ENCODE assay signal across 24 mouse cellular contexts in the genomic region with DNA sequence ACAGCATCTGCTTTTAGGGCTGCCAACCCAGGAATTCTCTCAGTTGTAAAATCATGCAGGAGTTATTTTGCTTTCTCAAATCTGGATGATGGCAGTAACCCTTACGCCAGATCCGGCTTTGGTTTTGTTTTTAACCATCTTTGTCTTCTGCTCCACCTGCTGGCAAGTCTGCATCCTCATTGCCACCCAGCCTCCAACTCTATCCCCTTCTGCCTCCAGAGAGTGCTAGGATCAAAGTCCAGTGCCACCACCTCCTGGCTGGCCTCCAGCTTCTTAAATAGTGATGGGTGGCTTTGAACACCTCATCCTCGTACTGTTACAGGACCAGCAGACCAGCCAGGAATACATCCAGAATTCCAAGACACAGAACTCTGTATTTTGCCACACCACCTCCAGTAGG. TPM values are rescaled to one million over a fixed set of nuclear protein-coding genes. Genes with fewer than 3 reads are reported as not detected.
DNase-seq lines count a peak whose midpoint lies in the region; ATAC-seq and TF ChIP-seq lines count a peak whose summit lies in the region.
"Had no signal": no experiment of that assay in that cellular context is flagged by ENCODE, and none has a peak within 500 bp of the region (broad histone marks: within the 10 kb centered on the region; RNA-seq: fewer than 3 reads in every experiment).

No protein-coding gene starts in this region.

- 54% methylated on average over 3 of the region's 3 CpGs for WGBS in kidney, adult 2 months
- 80% methylated on average over 3 of the region's 3 CpGs for WGBS in kidney, embryonic 15.5 days
- WGBS in thymus, adult 2 months: 85% methylated on average over 3 of the region's 3 CpGs
- 84% methylated on average over 3 of the region's 3 CpGs for WGBS in forebrain, embryonic 11.5 days

- no peaks in the 10 kb centered on the region for H3K27me3 ChIP-seq in kidney, adult 2 months (replicated peaks; ENCODE audit: control insufficient read depth, insufficient read depth, low read length)
- no peaks in the 10 kb centered on the region for H3K27me3 ChIP-seq in kidney, embryonic 15.5 days
- no peaks in the 10 kb centered on the region for H3K27me3 ChIP-seq in thymus, adult 2 months (ENCODE audit: control insufficient read depth, insufficient read depth, low read length)
- no peaks in the 10 kb centered on the region for H3K27me3 ChIP-seq in forebrain, embryonic 11.5 days (ENCODE audit: control insufficient read depth, insufficient read depth, low read length)
- H3K27me3 ChIP-seq: forebrain, embryonic 15.5 days; hindbrain, embryonic 12.5 days; neural tube, embryonic 15.5 days had no signal

- no peaks in the 10 kb centered on the region for H3K9me3 ChIP-seq in kidney, embryonic 15.5 days (replicated peaks)
- H3K9me3 ChIP-seq in forebrain, embryonic 11.5 days (ENCODE audit: control insufficient read depth, low read length): no peaks in the 10 kb centered on the region
- H3K9me3 ChIP-seq: forebrain, embryonic 15.5 days; hindbrain, embryonic 12.5 days; limb, embryonic 10.5 days; midbrain, embryonic 10.5 days; neural tube, embryonic 15.5 days had no signal

- no peaks in the 10 kb centered on the region for H3K4me1 ChIP-seq in kidney, adult 2 months (ENCODE audit: control insufficient read depth, insufficient read depth, low read length)
- H3K4me1 ChIP-seq in kidney, embryonic 15.5 days: no peaks in the 10 kb centered on the region
- peaks cover 48% of the 10 kb centered on the region for H3K4me1 ChIP-seq in bone marrow macrophage, adult 2 months (ENCODE audit: control insufficient read depth, insufficient read depth, low read length)
- 0 out of 2 replicates have a peak, but pooled peaks cover 3% of the 10 kb centered on the region for H3K4me1 ChIP-seq in thymus, adult 2 months (replicated peaks; ENCODE audit: control insufficient read depth, insufficient read depth, low read length)
- no peaks in the 10 kb centered on the region for H3K4me1 ChIP-seq in forebrain, embryonic 11.5 days (replicated peaks; ENCODE audit: control insufficient read depth, insufficient read depth, low read length)
- H3K4me1 ChIP-seq: forebrain, embryonic 15.5 days; hindbrain, embryonic 12.5 days; limb, embryonic 10.5 days; midbrain, embryonic 10.5 days; neural tube, embryonic 15.5 days had no signal

- H3K36me3 ChIP-seq in kidney, adult 2 months (ENCODE audit: control insufficient read depth, insufficient read depth, low read length): no peaks in the 10 kb centered on the region
- no peaks in the 10 kb centered on the region for H3K36me3 ChIP-seq in kidney, embryonic 15.5 days
- no peaks in the 10 kb centered on the region for H3K36me3 ChIP-seq in thymus, adult 2 months (ENCODE audit: control insufficient read depth, insufficient read depth, low read length)
- no peaks in the 10 kb centered on the region for H3K36me3 ChIP-seq in forebrain, embryonic 11.5 days (ENCODE audit: control insufficient read depth, insufficient read depth, low read length)
- H3K36me3 ChIP-seq: forebrain, embryonic 15.5 days; hindbrain, embryonic 12.5 days; limb, embryonic 10.5 days; midbrain, embryonic 10.5 days; neural tube, embryonic 15.5 days had no signal

- no peak overlapping the region for H3K4me3 ChIP-seq in kidney, adult 2 months (ENCODE audit: insufficient read depth, low read depth, low read length)
- H3K4me3 ChIP-seq in kidney, embryonic 15.5 days (replicated peaks): no peak overlapping the region
- no peak overlapping the region for H3K4me3 ChIP-seq in bone marrow macrophage, adult 2 months (ENCODE audit: insufficient read depth, low read length)
- no peak overlapping the region for H3K4me3 ChIP-seq in thymus, adult 2 months (ENCODE audit: control insufficient read depth, insufficient read depth, low read length)
- H3K4me3 ChIP-seq in forebrain, embryonic 11.5 days (ENCODE audit: low read depth, low read length): no peak overlapping the region
- H3K4me3 ChIP-seq: erythroblast, embryonic 14.5 days; forebrain, embryonic 15.5 days; gastrocnemius, adult 2 months; hindbrain, embryonic 12.5 days; left cerebral cortex, adult 2 months; limb, embryonic 10.5 days; midbrain, embryonic 10.5 days; neural tube, embryonic 15.5 days had no signal

- no peak for TF ChIP-seq POLR2A in kidney, adult 2 months (IDR thresholded peaks at IDR 0.05; ENCODE audit: low read depth, low read length)
- TF ChIP-seq POLR2A in bone marrow macrophage, adult 2 months (IDR thresholded peaks at IDR 0.05; ENCODE audit: borderline replicate concordance, low read depth, low read length): no peak
- TF ChIP-seq POLR2A in thymus, adult 2 months (IDR thresholded peaks at IDR 0.05; ENCODE audit: control insufficient read depth, extremely low read depth, insufficient read depth, low read length, poor library complexity): no peak

- peak; percentile 43 for TF ChIP-seq CTCF in kidney, adult 2 months (conservative IDR thresholded peaks at IDR 0.05; ENCODE audit: insufficient read depth, insufficient read length, low read depth, low read length)
- TF ChIP-seq CTCF in bone marrow macrophage, adult 2 months (IDR thresholded peaks at IDR 0.05; ENCODE audit: low read depth, low read length): peak; percentile 30; the same call in 1 of the 2 replicates
- TF ChIP-seq CTCF in thymus, adult 2 months (IDR thresholded peaks at IDR 0.05; ENCODE audit: borderline replicate concordance, control insufficient read depth, extremely low read depth, insufficient read depth, low read length, poor library complexity): no peak

- H3K4me2 ChIP-seq in kidney, embryonic 15.5 days: no peak overlapping the region
- H3K4me2 ChIP-seq in forebrain, embryonic 11.5 days (ENCODE audit: low read depth, low read length, severe bottlenecking): no peak overlapping the region
- H3K4me2 ChIP-seq: forebrain, embryonic 15.5 days; hindbrain, embryonic 12.5 days; neural tube, embryonic 15.5 days had no signal

- H3K27ac ChIP-seq in kidney, adult 2 months (ENCODE audit: insufficient read depth, low read depth, low read length): 0 out of 2 replicates have a peak overlapping the region, but pooled peaks have one; percentile 6
- no peak overlapping the region for H3K27ac ChIP-seq in kidney, embryonic 15.5 days
- H3K27ac ChIP-seq in bone marrow macrophage, adult 2 months (ENCODE audit: insufficient read depth, low read depth, low read length): peak overlapping the region; percentile 96
- no peak overlapping the region for H3K27ac ChIP-seq in thymus, adult 2 months (ENCODE audit: control insufficient read depth, insufficient read depth, low read length)
- no peak overlapping the region for H3K27ac ChIP-seq in forebrain, embryonic 11.5 days (ENCODE audit: low read depth, low read length)
- H3K27ac ChIP-seq: forebrain, embryonic 15.5 days; gastrocnemius, adult 2 months; hindbrain, embryonic 12.5 days; left cerebral cortex, adult 2 months; limb, embryonic 10.5 days; liver, embryonic 14.5 days; midbrain, embryonic 10.5 days; neural tube, embryonic 15.5 days had no signal

- no peak for ATAC-seq in kidney, embryonic 15.5 days (replicated peaks; ENCODE audit: low FRiP score)
- ATAC-seq in megakaryocyte, adult 5-6 weeks (ENCODE audit: poor library complexity, severe bottlenecking): 0 out of 2 replicates have a peak, but pooled peaks have one; percentile 14
- no peak for ATAC-seq in forebrain, embryonic 11.5 days (replicated peaks; ENCODE audit: low FRiP score)
- ATAC-seq: forebrain, embryonic 15.5 days; inflammation-experienced regulatory T-cells, adult 6 months had no signal

- peak; percentile 82 for DNase-seq in kidney, adult 2 months
- peak; percentile 74 for DNase-seq in ES-CJ7 (ENCODE audit: low read depth, low spot score)
- no peak for DNase-seq in thymus, adult 2 months
- DNase-seq in forebrain, embryonic 11.5 days (ENCODE audit: low spot score): no peak
- DNase-seq: adrenal gland, adult 8-10 months; B cell, adult 2 months; cerebellum, adult 18-20 months; gastrocnemius, adult 2 months; lung, postnatal 10 days had no signal

- H3K9ac ChIP-seq in kidney, embryonic 15.5 days: no peak overlapping the region
- H3K9ac ChIP-seq in forebrain, embryonic 11.5 days (ENCODE audit: low read length): no peak overlapping the region
- H3K9ac ChIP-seq: forebrain, embryonic 15.5 days; hindbrain, embryonic 12.5 days; liver, embryonic 14.5 days; neural tube, embryonic 15.5 days had no signal

RNA-seq across cellular contexts. Expression of gene Dppa3, which starts 10.5 kb away (rescaled TPM):
- polyA plus RNA-seq in kidney, adult 2 months (2012; rRNA removed): not detected in 2 replicates
- not detected in 2 replicates for polyA plus RNA-seq in kidney, embryonic 15.5 days (2015; fragmentation: Nextera tagmentation; extraction: Ambion mirVana)
- polyA plus RNA-seq in bone marrow macrophage, adult 2 months (2012; ENCODE audit: insufficient read depth, insufficient read length, missing spikeins): 14.6 and 20.2 TPM in 2 replicates
- total RNA-seq in megakaryocyte, adult 5-6 weeks (2015): not detected in 2 replicates
- total RNA-seq in megakaryocyte, adult 5-6 weeks (2017): not detected in 2 replicates
- polyA plus RNA-seq in thymus, adult 2 months (2012; rRNA removed): 0.26 TPM in 1 of 2 replicates, not detected in the other
- polyA plus RNA-seq in forebrain, embryonic 11.5 days (2014; fragmentation: Nextera tagmentation; extraction: Ambion mirVana): not detected in 2 replicates
- total RNA-seq: adrenal gland, adult 8-10 months; gastrocnemius, adult 2 months; heart, adult 8-10 months; layer of hippocampus, adult 8-10 months; left cerebral cortex, adult 2 months had no signal
- polyA plus RNA-seq: embryonic facial prominence, embryonic 11.5 days; erythroblast, embryonic 14.5 days; forebrain, embryonic 15.5 days; hindbrain, embryonic 12.5 days; inflammation-experienced regulatory T-cells, adult 6 months; limb, embryonic 10.5 days; liver, embryonic 14.5 days; midbrain, embryonic 10.5 days; neural tube, embryonic 15.5 days had no signal

RNA-seq across cellular contexts. Expression of gene Gdf3, which starts 26.8 kb away (rescaled TPM):
- not detected in 2 replicates for polyA plus RNA-seq in kidney, adult 2 months (2012; rRNA removed)
- not detected in 2 replicates for polyA plus RNA-seq in kidney, embryonic 15.5 days (2015; fragmentation: Nextera tagmentation; extraction: Ambion mirVana)
- polyA plus RNA-seq in bone marrow macrophage, adult 2 months (2012; ENCODE audit: insufficient read depth, insufficient read length, missing spikeins): 30.2 and 32.0 TPM in 2 replicates
- total RNA-seq in megakaryocyte, adult 5-6 weeks (2015): 0.62 and 1.7 TPM in 2 replicates
- total RNA-seq in megakaryocyte, adult 5-6 weeks (2017): 0.40 TPM in 1 of 2 replicates, not detected in the other
- polyA plus RNA-seq in thymus, adult 2 months (2012; rRNA removed): 0.43 and 0.53 TPM in 2 replicates
- 0.11 TPM in 1 of 2 replicates, not detected in the other for polyA plus RNA-seq in forebrain, embryonic 11.5 days (2014; fragmentation: Nextera tagmentation; extraction: Ambion mirVana)
- total RNA-seq: gastrocnemius, adult 2 months; heart, adult 8-10 months; layer of hippocampus, adult 8-10 months; left cerebral cortex, adult 2 months had no signal
- polyA plus RNA-seq: embryonic facial prominence, embryonic 11.5 days; erythroblast, embryonic 14.5 days; forebrain, embryonic 15.5 days; inflammation-experienced regulatory T-cells, adult 6 months; limb, embryonic 10.5 days had no signal

RNA-seq across cellular contexts. Expression of gene Apobec1, which starts 34.4 kb away (rescaled TPM):
- polyA plus RNA-seq in kidney, adult 2 months (2012; rRNA removed): 11.3 and 15.2 TPM in 2 replicates
- 3.3 and 4.3 TPM in 2 replicates for polyA plus RNA-seq in kidney, embryonic 15.5 days (2015; fragmentation: Nextera tagmentation; extraction: Ambion mirVana)
- polyA plus RNA-seq in bone marrow macrophage, adult 2 months (2012; ENCODE audit: insufficient read depth, insufficient read length, missing spikeins): 664 and 728 TPM in 2 replicates
- total RNA-seq in megakaryocyte, adult 5-6 weeks (2015): 112 and 151 TPM in 2 replicates
- 78.0 and 87.4 TPM in 2 replicates for total RNA-seq in megakaryocyte, adult 5-6 weeks (2017)
- polyA plus RNA-seq in thymus, adult 2 months (2012; rRNA removed): 34.9 and 48.1 TPM in 2 replicates
- polyA plus RNA-seq in forebrain, embryonic 11.5 days (2014; fragmentation: Nextera tagmentation; extraction: Ambion mirVana): 1.2 and 1.7 TPM in 2 replicates
- polyA plus RNA-seq: erythroblast, embryonic 14.5 days had no signal

Comparison
In these comparisons a context has a peak if more than half of its experiments do, and no peak if none do; other contexts are left out.
1. H3K27ac ChIP-seq: peak in kidney, adult 2 months (single experiment) and bone marrow macrophage, adult 2 months (single experiment); none in kidney, embryonic 15.5 days (single experiment), thymus, adult 2 months (single experiment) and forebrain, embryonic 11.5 days (single experiment).
2. DNase-seq: peak in kidney, adult 2 months (single experiment) and ES-CJ7 (single experiment); none in thymus, adult 2 months (single experiment) and forebrain, embryonic 11.5 days (single experiment).
3. RNA of gene Dppa3, which starts 10.5 kb away (polyA plus RNA-seq): 14.6 to 20.2 TPM in bone marrow macrophage, adult 2 months; 0.26 TPM in thymus, adult 2 months, not detected in kidney, embryonic 15.5 days, not detected in kidney, adult 2 months and not detected in forebrain, embryonic 11.5 days; every median in the first group is over 10 times any median in the second.
4. RNA of gene Gdf3, which starts 26.8 kb away (polyA plus RNA-seq): 30.2 to 32.0 TPM in bone marrow macrophage, adult 2 months; 0.43 to 0.53 TPM in thymus, adult 2 months, 0.11 TPM in forebrain, embryonic 11.5 days, not detected in kidney, embryonic 15.5 days and not detected in kidney, adult 2 months; every median in the first group is over 10 times any median in the second.
5. RNA of gene Apobec1, which starts 34.4 kb away (polyA plus RNA-seq): 664 to 728 TPM in bone marrow macrophage, adult 2 months; 34.9 to 48.1 TPM in thymus, adult 2 months, 11.3 to 15.2 TPM in kidney, adult 2 months, 3.3 to 4.3 TPM in kidney, embryonic 15.5 days and 1.2 to 1.7 TPM in forebrain, embryonic 11.5 days; every median in the first group is over 10 times any median in the second.